Mouse (Mus musculus) MEL (cell line): ENCODE results near the gene Pde4dip.

Experiments
- CTCF ChIP-seq, 3 experiments: IDR thresholded peaks in 2 of 3; conservative IDR thresholded peaks in 1 of 3; 2 replicates each; pipeline ENCODE4 v1.5.1; 2011 to 2012; ENCODE audit warnings: low read length in 3 of 3, low read depth in 2 of 3, mild to moderate bottlenecking in 2 of 3, improper control_type of control experiment in 1 of 3, inconsistent platforms in 1 of 3, mixed read lengths in 1 of 3, moderate library complexity in 1 of 3; ENCODE audit not compliant: control insufficient read depth in 1 of 3, insufficient read depth in 1 of 3, poor library complexity in 1 of 3, severe bottlenecking in 1 of 3
- GATA1 ChIP-seq: IDR thresholded peaks from 2 replicates; pipeline ENCODE4 v1.6.1; 2011; ENCODE audit warnings: low read depth, low read length, improper control_type of control experiment
- MAX ChIP-seq: IDR thresholded peaks from 2 replicates; pipeline ENCODE4 v1.6.1; 2011; ENCODE audit warnings: low read length, improper control_type of control experiment
- POLR2A ChIP-seq, 2 experiments: IDR thresholded peaks; 2 replicates each; pipeline ENCODE4 v1.6.1; 2011 to 2012; ENCODE audit warnings: low read length in 2 of 2, mild to moderate bottlenecking in 2 of 2, control low read depth in 1 of 2, improper control_type of control experiment in 1 of 2, low read depth in 1 of 2, moderate library complexity in 1 of 2; ENCODE audit not compliant: control insufficient read depth in 1 of 2, insufficient read depth in 1 of 2, poor library complexity in 1 of 2
- TCF12 ChIP-seq: IDR thresholded peaks from 2 replicates; pipeline ENCODE4 v1.6.1; 2014; ENCODE audit warnings: low read depth, mild to moderate bottlenecking, inconsistent platforms, low read length, improper control_type of control experiment, moderate library complexity
- USF1 ChIP-seq: IDR thresholded peaks from 2 replicates; pipeline ENCODE4 v1.6.1; 2014; ENCODE audit warnings: low read depth, mild to moderate bottlenecking, inconsistent platforms, low read length, improper control_type of control experiment, moderate library complexity

- TF ChIP-seq CTCF (IDR thresholded peaks at IDR 0.05 in 2 of 3, conservative IDR thresholded peaks at IDR 0.05 in 1 of 3; ENCODE audit: control insufficient read depth in 1 of 3, insufficient read depth in 1 of 3, low read depth in 2 of 3, low read length in 3 of 3, poor library complexity in 1 of 3, severe bottlenecking in 1 of 3) (peak in 1 of 3 experiments; percentile 40; a peak in 2 of 6 replicates), MAX (no peak), USF1 (no peak), TCF12 (no peak), POLR2A (IDR thresholded peaks at IDR 0.05; ENCODE audit: control insufficient read depth in 1 of 2, insufficient read depth in 1 of 2, low read depth in 1 of 2, low read length in 2 of 2, poor library complexity in 1 of 2) (no peak), GATA1 (no peak)
Observed at GRCm38 (mm10) chr3:97774861-97775260, 113.6 kb downstream of the Pde4dip start.
